Mouse (Mus musculus) heart, embryonic 15.5 days (tissue): ENCODE measurements around the gene Serpina10. TPM values are rescaled to one million over a fixed set of nuclear protein-coding genes. Genes with fewer than 3 reads are reported as not detected.

Source experiments
- ATAC-seq: fragments of 200-750 bp; cut with Nextera tagmentation; replicated peaks from 2 replicates; pipeline ENCODE4 v1.8.0; 2017; ENCODE audit warnings: low read depth, moderate TSS enrichment; ENCODE audit not compliant: insufficient number of reproducible peaks, insufficient read depth, low FRiP score
- H3K27ac ChIP-seq: fragments of 300-500 bp; sonication (generic); 2 replicates; pipeline ENCODE4 v1.5.1; 2015; ENCODE audit warnings: mild to moderate bottlenecking, inconsistent platforms
- H3K27me3 ChIP-seq: fragments of 300-500 bp; sonication (generic); 2 replicates; pipeline ENCODE4 v1.6.1; 2015; ENCODE audit warnings: inconsistent platforms
- H3K36me3 ChIP-seq: fragments of 300-500 bp; sonication (generic); 2 replicates; pipeline ENCODE4 v1.6.1; 2015; ENCODE audit warnings: mild to moderate bottlenecking, inconsistent platforms
- H3K4me1 ChIP-seq: fragments of 300-500 bp; sonication (generic); replicated peaks from 2 replicates; pipeline ENCODE4 v1.6.1; 2015; ENCODE audit warnings: inconsistent platforms
- H3K4me2 ChIP-seq: fragments of 300-500 bp; sonication (generic); 2 replicates; pipeline ENCODE4 v1.6.1; 2015; ENCODE audit warnings: inconsistent platforms, mild to moderate bottlenecking, moderate library complexity
- H3K4me3 ChIP-seq: fragments of 300-500 bp; sonication (generic); 2 replicates; pipeline ENCODE4 v1.5.1; 2015; ENCODE audit warnings: mild to moderate bottlenecking, inconsistent platforms
- H3K9ac ChIP-seq: fragments of 300-500 bp; sonication (generic); 2 replicates; pipeline ENCODE4 v1.6.1; 2015; ENCODE audit warnings: mild to moderate bottlenecking, inconsistent platforms
- H3K9me3 ChIP-seq: fragments of 300-500 bp; sonication (generic); replicated peaks from 2 replicates; pipeline ENCODE4 v1.6.1; 2016; ENCODE audit warnings: inconsistent platforms
- WGBS: fragments of 180-500 bp; shearing (Covaris S2); methylation state at CpG from one replicate; pipeline ENCODE4 v1.1.7; 2015; ENCODE audit warnings: mixed read lengths; 5-methylcytosine and 5-hydroxymethylcytosine counted together
- polyA plus RNA-seq: library from polyadenylated mRNA; unstranded; fragments of >200 nt; fragmentation: Nextera tagmentation; extraction: Ambion mirVana; gene quantifications from 2 replicates; pipeline ENCODE4 v1.2.1, GENCODE M21; 2015

Serpina10 gene
- polyA plus RNA-seq, 1 experiment from 2014 or later, result not detected

GRCm38 (mm10) chr12:103656848-103657626 lies 25.8 kb upstream of the Serpina10 start, which contains the start of gene Serpina6:
Gene Serpina6 (minus strand): TSS chr12:103657212.
- Histone ChIP-seq H3K27ac (no peak within 1 kb of the TSS), H3K4me2 (no peak within 1 kb of the TSS), H3K9me3 (no peaks in the 10 kb centered on the region), H3K9ac (no peak within 1 kb of the TSS), H3K36me3 (no peaks in the 10 kb centered on the region), H3K27me3 (no peaks in the 10 kb centered on the region), H3K4me1 (no peaks in the 10 kb centered on the region), H3K4me3 (no peak within 1 kb of the TSS)
- 75% methylated on average over 9 of the region's 9 CpGs for WGBS
- ATAC-seq, result no peak

- Histone ChIP-seq H3K36me3 (no peaks in the 10 kb centered on the region), H3K27ac (no peak overlapping the region), H3K4me1 (no peaks in the 10 kb centered on the region), H3K4me3 (no peak overlapping the region), H3K9me3 (no peaks in the 10 kb centered on the region), H3K4me2 (no peak overlapping the region), H3K27me3 (no peaks in the 10 kb centered on the region), H3K9ac (no peak overlapping the region)
- 0 out of 2 replicates have a peak, but pooled peaks have one; percentile 60 for ATAC-seq
- WGBS, result 67% methylated on average over 7 of the region's 7 CpGs
Observed at GRCm38 (mm10) chr12:103655123-103656044, 24.1 kb upstream of the Serpina10 start.

GRCm38 (mm10) chr12:103653836-103654235 lies 22.6 kb upstream of the Serpina10 start:
- no peak overlapping the region for H3K27ac ChIP-seq
- H3K36me3 ChIP-seq, result no peaks in the 10 kb centered on the region
- H3K9ac ChIP-seq, result no peak overlapping the region
- no peaks in the 10 kb centered on the region for H3K27me3 ChIP-seq
- H3K4me1 ChIP-seq, result no peaks in the 10 kb centered on the region
- ATAC-seq, result no peak
- H3K4me2 ChIP-seq, result no peak overlapping the region
- no peaks in the 10 kb centered on the region for H3K9me3 ChIP-seq
- WGBS, result 100% methylated on average over 2 of the region's 2 CpGs
- H3K4me3 ChIP-seq, result no peak overlapping the region

GRCm38 (mm10) chr12:103646314-103646713 lies 15.1 kb upstream of the Serpina10 start:
- WGBS, result 64% methylated on average over 2 of the region's 2 CpGs
- Histone ChIP-seq H3K36me3 (no peaks in the 10 kb centered on the region), H3K9me3 (no peaks in the 10 kb centered on the region), H3K4me2 (no peak overlapping the region), H3K4me1 (no peaks in the 10 kb centered on the region), H3K27me3 (no peaks in the 10 kb centered on the region), H3K27ac (no peak overlapping the region), H3K9ac (no peak overlapping the region), H3K4me3 (no peak overlapping the region)
- ATAC-seq, result no peak

- Histone ChIP-seq H3K27me3 (no peaks in the 10 kb centered on the region), H3K4me1 (no peaks in the 10 kb centered on the region), H3K9ac (no peak overlapping the region), H3K4me2 (no peak overlapping the region), H3K36me3 (no peaks in the 10 kb centered on the region), H3K9me3 (no peaks in the 10 kb centered on the region), H3K4me3 (no peak overlapping the region), H3K27ac (no peak overlapping the region)
- no peak for ATAC-seq
- WGBS, result 25% methylated on average over 5 of the region's 5 CpGs
Observed at GRCm38 (mm10) chr12:103644601-103645000, 13.4 kb upstream of the Serpina10 start.

GRCm38 (mm10) chr12:103643818-103644217 lies 12.6 kb upstream of the Serpina10 start:
- Histone ChIP-seq H3K36me3 (no peaks in the 10 kb centered on the region), H3K4me2 (no peak overlapping the region), H3K27ac (no peak overlapping the region), H3K9ac (no peak overlapping the region), H3K4me3 (no peak overlapping the region), H3K4me1 (no peaks in the 10 kb centered on the region), H3K9me3 (no peaks in the 10 kb centered on the region), H3K27me3 (no peaks in the 10 kb centered on the region)
- WGBS, result 82% methylated on average over 3 of the region's 3 CpGs
- ATAC-seq, result no peak

- Histone ChIP-seq H3K4me1 (no peaks in the 10 kb centered on the region), H3K27ac (no peak overlapping the region), H3K9ac (no peak overlapping the region), H3K4me3 (no peak overlapping the region), H3K36me3 (no peaks in the 10 kb centered on the region), H3K27me3 (no peaks in the 10 kb centered on the region), H3K4me2 (no peak overlapping the region), H3K9me3 (no peaks in the 10 kb centered on the region)
- ATAC-seq, result no peak
- 0% methylated on average over 2 of the region's 2 CpGs for whole genome bisulfite sequencing
Observed at GRCm38 (mm10) chr12:103643336-103643735, 12.1 kb upstream of the Serpina10 start.

GRCm38 (mm10) chr12:103635846-103636245 lies 4.6 kb upstream of the Serpina10 start:
- Histone ChIP-seq H3K36me3 (no peaks in the 10 kb centered on the region), H3K4me1 (no peaks in the 10 kb centered on the region), H3K9me3 (no peaks in the 10 kb centered on the region), H3K4me3 (no peak overlapping the region), H3K4me2 (no peak overlapping the region), H3K27ac (no peak overlapping the region), H3K27me3 (no peaks in the 10 kb centered on the region), H3K9ac (no peak overlapping the region)
- 81% methylated on average over 2 of the region's 2 CpGs for WGBS
- no peak for ATAC-seq

GRCm38 (mm10) chr12:103634430-103634829 lies 3.2 kb upstream of the Serpina10 start:
- Histone ChIP-seq H3K9me3 (no peaks in the 10 kb centered on the region), H3K4me1 (no peaks in the 10 kb centered on the region), H3K4me3 (no peak overlapping the region), H3K27me3 (no peaks in the 10 kb centered on the region), H3K4me2 (no peak overlapping the region), H3K36me3 (no peaks in the 10 kb centered on the region), H3K27ac (no peak overlapping the region), H3K9ac (no peak overlapping the region)
- 68% methylated on average over 2 of the region's 2 CpGs for WGBS
- ATAC-seq, result no peak

- H3K9me3 ChIP-seq, result no peaks in the 10 kb centered on the region
- H3K36me3 ChIP-seq, result no peaks in the 10 kb centered on the region
- ATAC-seq, result no peak
- H3K27ac ChIP-seq, result no peak overlapping the region
- no peaks in the 10 kb centered on the region for H3K27me3 ChIP-seq
- no peak overlapping the region for H3K4me2 ChIP-seq
- no peak overlapping the region for H3K9ac ChIP-seq
- WGBS, result 44% methylated on average over 10 of the region's 10 CpGs
- H3K4me1 ChIP-seq, result no peaks in the 10 kb centered on the region
- H3K4me3 ChIP-seq, result no peak overlapping the region
Observed at GRCm38 (mm10) chr12:103616860-103617261, 14.4 kb downstream of the Serpina10 start.

GRCm38 (mm10) chr12:103615734-103616133 lies 15.5 kb downstream of the Serpina10 start:
- Histone ChIP-seq H3K36me3 (no peaks in the 10 kb centered on the region), H3K4me1 (no peaks in the 10 kb centered on the region), H3K27ac (no peak overlapping the region), H3K9ac (no peak overlapping the region), H3K4me2 (no peak overlapping the region), H3K4me3 (no peak overlapping the region), H3K9me3 (no peaks in the 10 kb centered on the region), H3K27me3 (no peaks in the 10 kb centered on the region)
- WGBS, result 85% methylated on average over 4 of the region's 4 CpGs
- ATAC-seq, result no peak
